ENCODE assay signal across 10 mouse cellular contexts in genomic region chr10:117860958-117861357, GRCm38 (mm10). TPM values are rescaled to one million over a fixed set of nuclear protein-coding genes. Genes with fewer than 3 reads are reported as not detected.
DNase-seq lines count a peak whose midpoint lies in the region; ATAC-seq and TF ChIP-seq lines count a peak whose summit lies in the region.
"Had no signal": no experiment of that assay in that cellular context is flagged by ENCODE, and none has a peak within 500 bp of the region (broad histone marks: within the 10 kb centered on the region; RNA-seq: fewer than 3 reads in every experiment).

No protein-coding gene starts in this region.

- no peak overlapping the region for H3K9ac ChIP-seq in heart, postnatal 0 days (replicated peaks; ENCODE audit: low read depth, low read length)
- no peak overlapping the region for H3K9ac ChIP-seq in heart, embryonic 11.5 days (ENCODE audit: low read depth, low read length)
- no peak overlapping the region for H3K9ac ChIP-seq in hindbrain, embryonic 13.5 days

- H3K4me1 ChIP-seq in heart, postnatal 0 days (ENCODE audit: control insufficient read depth, insufficient read depth) = no peaks in the 10 kb centered on the region
- no peaks in the 10 kb centered on the region for H3K4me1 ChIP-seq in heart, embryonic 11.5 days (ENCODE audit: control insufficient read depth, insufficient read depth, low read length)
- H3K4me1 ChIP-seq in hindbrain, embryonic 13.5 days (replicated peaks) = no peaks in the 10 kb centered on the region

- H3K4me3 ChIP-seq in heart, postnatal 0 days (ENCODE audit: low read depth, low read length) = no peak overlapping the region
- no peak overlapping the region for H3K4me3 ChIP-seq in heart, embryonic 11.5 days (ENCODE audit: low read depth, low read length)
- H3K4me3 ChIP-seq in hindbrain, embryonic 13.5 days = no peak overlapping the region

- no peak for ATAC-seq in heart, postnatal 0 days (ENCODE audit: insufficient read depth, low read depth)
- no peak for ATAC-seq in heart, embryonic 11.5 days (replicated peaks; ENCODE audit: insufficient number of reproducible peaks, low FRiP score, low TSS enrichment)
- peak; percentile 90 to 95 for ATAC-seq in hematopoietic stem cell, adult 5-6 weeks (replicated peaks in 1 of 2; ENCODE audit: insufficient read depth in 1 of 2, low FRiP score in 2 of 2, low TSS enrichment in 1 of 2, low read depth in 1 of 2, poor library complexity in 2 of 2, severe bottlenecking in 2 of 2)
- ATAC-seq in hindbrain, embryonic 13.5 days (ENCODE audit: low FRiP score) = no peak

- TF ChIP-seq CTCF in heart, postnatal 0 days (IDR thresholded peaks at IDR 0.05; ENCODE audit: low read depth) = no peak

- 69% methylated on average over 16 of the region's 16 CpGs for WGBS in heart, postnatal 0 days
- 69% methylated on average over 16 of the region's 16 CpGs for WGBS in heart, embryonic 11.5 days (ENCODE audit: insufficient replicate concordance)
- WGBS in hindbrain, embryonic 13.5 days = 86% methylated on average over 16 of the region's 16 CpGs

- no peaks in the 10 kb centered on the region for H3K27me3 ChIP-seq in heart, postnatal 0 days (ENCODE audit: control insufficient read depth, insufficient read depth, low read length)
- no peaks in the 10 kb centered on the region for H3K27me3 ChIP-seq in heart, embryonic 11.5 days (ENCODE audit: control insufficient read depth, insufficient read depth, low read length)
- H3K27me3 ChIP-seq in hindbrain, embryonic 13.5 days = no peaks in the 10 kb centered on the region

- no peak overlapping the region for H3K27ac ChIP-seq in heart, postnatal 0 days (ENCODE audit: low read depth)
- H3K27ac ChIP-seq in heart, embryonic 11.5 days (ENCODE audit: low read depth, low read length) = no peak overlapping the region
- no peak overlapping the region for H3K27ac ChIP-seq in hindbrain, embryonic 13.5 days

- H3K9me3 ChIP-seq in heart, postnatal 0 days (replicated peaks; ENCODE audit: control insufficient read depth, low read length) = no peaks in the 10 kb centered on the region
- H3K9me3 ChIP-seq in heart, embryonic 11.5 days (replicated peaks; ENCODE audit: control insufficient read depth, low read length) = no peaks in the 10 kb centered on the region
- no peaks in the 10 kb centered on the region for H3K9me3 ChIP-seq in hindbrain, embryonic 13.5 days
- H3K9me3 ChIP-seq: G1E had no signal

- H3K36me3 ChIP-seq in heart, postnatal 0 days (replicated peaks; ENCODE audit: control insufficient read depth, insufficient read depth, low read length) = no peaks in the 10 kb centered on the region
- H3K36me3 ChIP-seq in heart, embryonic 11.5 days (ENCODE audit: control insufficient read depth, insufficient read depth, low read length) = no peaks in the 10 kb centered on the region
- H3K36me3 ChIP-seq in hindbrain, embryonic 13.5 days = no peaks in the 10 kb centered on the region
- H3K36me3 ChIP-seq: G1E had no signal

- no peak for DNase-seq in heart, postnatal 0 days (ENCODE audit: low spot score)
- peak; percentile 69 to 74 for DNase-seq in lung, postnatal 4 days
- DNase-seq in thymus, adult 18-20 months = peak; percentile 52 to 72
- DNase-seq in ovary, postnatal 10 days (ENCODE audit: low spot score) = no peak
- DNase-seq in cerebellum, adult 9-11 months = no peak
- DNase-seq: cerebellum, adult 8-10 months had no signal

- no peak for TF ChIP-seq EP300 in heart, postnatal 0 days (IDR thresholded peaks at IDR 0.05; ENCODE audit: low read depth)

- H3K4me2 ChIP-seq in heart, postnatal 0 days (ENCODE audit: low read depth, low read length) = peak overlapping the region; percentile 11; the same call in 1 of the 2 replicates
- H3K4me2 ChIP-seq in heart, embryonic 11.5 days = no peak overlapping the region
- H3K4me2 ChIP-seq in hindbrain, embryonic 13.5 days = no peak overlapping the region

RNA-seq across cellular contexts. Expression of gene Rap1b, which starts 15.1 kb away (rescaled TPM):
- total RNA-seq in heart, postnatal 0 days (2014; rRNA removed; ENCODE audit: low replicate concordance) = 46.1 and 52.8 TPM in 2 replicates
- 99.0 and 105 TPM in 2 replicates for polyA plus RNA-seq in heart, postnatal 0 days (2015; fragmentation: Nextera tagmentation; extraction: Ambion mirVana)
- 137 and 155 TPM in 2 replicates for polyA plus RNA-seq in heart, embryonic 11.5 days (2014; fragmentation: Nextera tagmentation; extraction: Ambion mirVana)
- total RNA-seq in hematopoietic stem cell, adult 5-6 weeks (2017) = 123 and 126 TPM in 2 replicates
- polyA plus RNA-seq in hindbrain, embryonic 13.5 days (2015; fragmentation: Nextera tagmentation; extraction: Ambion mirVana) = 158 and 159 TPM in 2 replicates

Comparison
In these comparisons a context has a peak if more than half of its experiments do, and no peak if none do; other contexts are left out.
1. ATAC-seq: peak in hematopoietic stem cell, adult 5-6 weeks (2 of 2); none in heart, postnatal 0 days (single experiment), heart, embryonic 11.5 days (single experiment) and hindbrain, embryonic 13.5 days (single experiment).
2. DNase-seq: peak in lung, postnatal 4 days (2 of 2) and thymus, adult 18-20 months (2 of 2); none in heart, postnatal 0 days (single experiment), ovary, postnatal 10 days (single experiment) and cerebellum, adult 9-11 months (single experiment).